Mouse (Mus musculus): ENCODE measurements at regions not wholly inside any gene's neighbourhood (a gene's known extent, or its start where the extent isn't known, plus 50 kb on each side); places are given as distances from the start of the nearest gene placed in this dataset.

DNA sequence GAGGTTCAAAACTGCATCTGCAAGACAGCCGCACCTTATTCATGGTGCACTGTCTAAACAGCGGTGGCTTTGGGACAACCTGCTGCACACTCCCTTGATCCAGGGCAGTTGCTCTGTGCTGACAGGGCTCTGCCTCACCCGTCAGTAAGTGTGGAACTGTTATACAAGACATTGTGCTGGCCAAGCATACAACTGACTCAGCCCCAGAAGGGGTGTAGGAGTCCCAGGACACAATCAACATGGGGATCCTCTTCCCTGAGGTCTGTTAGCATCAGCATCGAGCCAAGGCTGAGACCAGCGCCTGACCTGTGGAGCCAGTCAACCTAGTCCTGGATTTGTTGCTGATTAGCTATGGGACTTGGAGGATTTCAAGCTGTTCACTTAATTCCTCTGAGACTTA, 86.4 kb upstream of the Bmper start:
- TF ChIP-seq CTCF (IDR thresholded peaks at IDR 0.05; ENCODE audit: borderline replicate concordance, insufficient read depth, low read length) (no peak), POLR2A (IDR thresholded peaks at IDR 0.05; ENCODE audit: low read depth, low read length) (no peak)
